Mouse (Mus musculus): ENCODE data around the gene Gm7137. TPM values are rescaled to one million over a fixed set of nuclear protein-coding genes. Genes with fewer than 3 reads are reported as not detected.
"Not testable (repeated sequence)": the region's sequence is repeated elsewhere in the genome, so short reads cannot be mapped to it uniquely, and the experiment has no call there.

Gene Gm7137
- polyA plus RNA-seq, 1 experiment = not detected

DNA sequence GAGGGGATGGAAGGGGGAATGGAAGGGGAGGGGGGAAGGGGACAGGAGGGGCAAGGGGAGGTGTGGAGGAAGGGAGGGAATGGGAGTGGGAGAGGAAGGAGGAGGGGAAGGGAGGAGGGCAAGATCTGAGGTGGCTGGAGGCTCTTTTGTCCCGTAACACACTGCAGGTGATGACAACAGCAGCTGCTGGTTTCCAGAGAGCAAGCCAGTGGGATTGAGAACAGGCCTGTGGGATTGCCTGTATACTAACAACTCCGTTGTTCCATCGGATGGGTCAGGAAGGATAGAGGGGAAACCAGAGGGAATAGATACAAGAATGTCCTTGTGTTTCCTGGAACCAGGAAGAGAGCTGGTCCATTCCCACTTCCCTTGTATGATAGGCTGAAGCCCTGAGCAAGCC lies 9.7 kb upstream of the Gm7137 start:
- peaks cover 42% of the 10 kb centered on the region for H3K4me1 ChIP-seq
- no peaks in the 10 kb centered on the region for H3K36me3 ChIP-seq (replicated peaks; ENCODE audit: low read length)
- TF ChIP-seq FLI1 (IDR thresholded peaks at IDR 0.05; ENCODE audit: low read length) (no peak), GATA1 (IDR thresholded peaks at IDR 0.05; ENCODE audit: borderline replicate concordance, low read length) (no peak)

DNA sequence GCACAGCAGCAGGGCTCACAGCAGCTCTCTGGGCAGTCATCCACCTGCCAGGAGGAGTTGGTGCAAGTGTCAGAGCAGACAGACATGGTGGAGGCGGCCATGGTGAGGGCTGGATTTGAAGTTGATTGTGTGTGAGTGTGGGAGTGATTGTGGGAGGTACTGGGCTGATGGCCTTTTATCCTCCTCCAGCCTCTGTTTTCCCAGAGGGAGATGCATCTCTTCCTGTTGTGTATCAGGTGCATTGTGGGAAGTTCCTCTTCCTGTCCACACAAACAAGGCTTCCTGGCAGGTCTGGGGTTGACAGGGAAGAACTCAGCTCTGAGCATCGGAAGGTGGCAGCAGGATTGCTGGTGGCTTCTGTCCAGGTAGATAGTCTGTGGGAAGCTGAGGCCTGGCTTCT lies 7.0 kb upstream of the Gm7137 start, which contains the start of gene Gm9639:
Gene Gm9639 (minus strand): TSS at position 101 of the 400 bp plus-strand sequence.
- Histone ChIP-seq H3K27me3 (replicated peaks) (peaks cover 33% of the 10 kb centered on the region), H3K36me3 (replicated peaks; ENCODE audit: low read length) (no peaks in the 10 kb centered on the region), H3K4me3 (replicated peaks) (no peak within 1 kb of the TSS), H3K9me3 (no peaks in the 10 kb centered on the region), H3K4me1 (peaks cover 34% of the 10 kb centered on the region)
- no peak for TF ChIP-seq FLI1 (IDR thresholded peaks at IDR 0.05; ENCODE audit: low read length)
- TF ChIP-seq GATA1 (IDR thresholded peaks at IDR 0.05; ENCODE audit: borderline replicate concordance, low read length) = no peak

More for the DNA sequence above, 9.7 kb upstream of the Gm7137 start:
- H3K4me3 ChIP-seq (replicated peaks) = no peak overlapping the region
- peaks cover 35% of the 10 kb centered on the region for H3K27me3 ChIP-seq (replicated peaks)
- H3K9me3 ChIP-seq = no peaks in the 10 kb centered on the region

DNA sequence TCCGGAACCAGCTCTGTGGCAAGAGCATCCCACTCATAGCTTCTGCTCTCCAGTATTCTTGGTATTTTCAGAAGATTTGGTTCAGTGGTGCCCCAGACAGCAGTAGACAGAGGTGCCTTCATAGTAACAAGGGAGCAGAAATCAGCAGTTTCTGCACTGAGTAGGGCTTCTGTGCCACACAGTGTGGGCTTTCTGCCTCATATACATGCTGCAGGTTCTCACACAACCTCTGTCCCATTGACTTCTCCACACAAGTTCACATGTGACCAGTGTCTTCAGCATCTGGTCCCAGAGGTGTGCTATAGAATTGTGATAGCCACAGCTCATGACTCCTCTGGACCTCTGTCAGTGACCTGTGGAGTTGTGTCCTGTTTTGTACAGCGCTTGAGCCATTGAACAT lies 621 bp upstream of the Gm7137 start:
- Histone ChIP-seq H3K4me1 (no peaks in the 10 kb centered on the region), H3K4me3 (replicated peaks) (no peak overlapping the region), H3K9me3 (no peaks in the 10 kb centered on the region), H3K36me3 (replicated peaks; ENCODE audit: low read length) (no peaks in the 10 kb centered on the region), H3K27me3 (replicated peaks) (peaks cover 9% of the 10 kb centered on the region)
- no peak for TF ChIP-seq GATA1 (IDR thresholded peaks at IDR 0.05; ENCODE audit: borderline replicate concordance, low read length)
- TF ChIP-seq FLI1 (IDR thresholded peaks at IDR 0.05; ENCODE audit: low read length) = no peak

DNA sequence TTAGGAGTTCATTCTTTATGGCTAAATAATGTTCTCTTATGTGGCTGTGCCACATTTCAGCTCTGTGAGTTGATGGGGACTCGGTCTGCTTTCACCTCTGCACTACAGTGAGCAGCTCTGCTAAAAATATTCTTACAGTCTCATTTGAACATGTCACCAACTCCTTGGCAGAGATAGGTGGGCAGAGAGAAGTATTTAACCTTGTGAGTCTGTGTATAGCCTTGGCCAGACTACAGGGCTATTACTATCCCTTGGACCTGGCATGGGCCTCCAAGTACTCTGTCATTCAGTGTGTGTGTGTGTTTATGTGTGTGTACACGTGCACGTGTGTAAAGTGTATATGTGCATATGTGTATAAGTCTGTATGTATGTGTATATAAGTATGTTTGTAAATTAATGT lies 4.6 kb downstream of the Gm7137 start:
- not testable (repeated sequence) for H3K36me3 ChIP-seq (replicated peaks; ENCODE audit: low read length); H3K27me3 ChIP-seq (replicated peaks)

DNA sequence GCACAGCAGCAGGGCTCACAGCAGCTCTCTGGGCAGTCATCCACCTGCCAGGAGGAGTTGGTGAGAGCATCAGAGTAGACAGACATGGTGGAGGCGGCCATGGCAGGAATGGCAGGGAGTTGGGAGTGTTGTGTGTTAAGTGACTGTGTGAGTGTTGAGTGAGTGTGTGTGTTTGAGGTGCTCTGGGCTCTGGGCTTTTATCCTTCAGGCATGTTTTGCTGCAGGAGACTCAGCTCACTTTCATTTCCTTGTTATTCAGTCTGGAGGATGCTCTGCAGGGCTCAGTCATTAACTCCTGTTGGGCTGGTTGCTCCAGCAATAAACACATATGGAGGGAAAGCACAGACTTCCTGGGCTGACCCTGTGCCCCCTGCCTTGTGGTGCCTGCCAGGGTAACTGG lies 5.6 kb downstream of the Gm7137 start, which contains the start of gene Gm3250:
Gene Gm3250 (minus strand): TSS at position 101 of the 400 bp plus-strand sequence.
- H3K9me3 ChIP-seq; H3K4me1 ChIP-seq; H3K36me3 ChIP-seq (replicated peaks; ENCODE audit: low read length); H3K4me3 ChIP-seq (replicated peaks); H3K27me3 ChIP-seq (replicated peaks): not testable (repeated sequence)

More for the DNA sequence above, 4.6 kb downstream of the Gm7137 start:
- not testable (repeated sequence) for H3K4me1 ChIP-seq; H3K9me3 ChIP-seq; H3K4me3 ChIP-seq (replicated peaks)

DNA sequence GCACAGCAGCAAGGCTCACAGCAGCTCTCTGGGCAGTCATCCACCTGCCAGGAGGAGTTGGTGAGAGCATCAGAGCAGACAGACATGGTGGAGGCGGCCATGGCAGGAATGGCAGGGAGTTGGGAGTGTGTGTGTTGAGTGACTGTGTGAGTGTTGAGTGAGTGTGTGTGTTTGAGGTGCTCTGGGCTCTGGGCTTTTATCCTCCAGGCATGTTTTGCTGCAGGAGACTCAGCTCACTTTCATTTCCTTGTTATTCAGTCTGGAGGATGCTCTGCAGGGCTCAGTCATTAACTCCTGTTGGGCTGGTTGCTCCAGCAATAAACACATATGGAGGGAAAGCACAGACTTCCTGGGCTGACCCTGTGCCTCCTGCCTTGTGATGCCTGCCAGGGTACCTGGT lies 11.2 kb downstream of the Gm7137 start, which contains the start of gene Gm7138:
Gene Gm7138 (minus strand): TSS at position 101 of the 400 bp plus-strand sequence.
- H3K9me3 ChIP-seq; H3K4me3 ChIP-seq (replicated peaks); H3K27me3 ChIP-seq (replicated peaks); H3K36me3 ChIP-seq (replicated peaks; ENCODE audit: low read length); H3K4me1 ChIP-seq: not testable (repeated sequence)

DNA sequence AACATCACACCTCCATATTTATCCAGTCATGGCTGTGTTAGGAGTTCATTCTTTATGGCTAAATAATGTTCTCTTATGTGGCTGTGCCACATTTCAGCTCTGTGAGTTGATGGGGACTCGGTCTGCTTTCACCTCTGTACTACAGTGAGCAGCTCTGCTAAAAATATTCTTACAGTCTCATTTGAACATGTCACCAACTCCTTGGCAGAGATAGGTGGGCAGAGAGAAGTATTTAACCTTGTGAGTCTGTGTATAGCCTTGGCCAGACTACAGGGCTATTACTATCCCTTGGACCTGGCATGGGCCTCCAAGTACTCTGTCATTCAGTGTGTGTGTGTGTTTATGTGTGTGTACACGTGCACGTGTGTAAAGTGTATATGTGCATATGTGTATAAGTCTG lies 15.9 kb downstream of the Gm7137 start:
- H3K36me3 ChIP-seq (replicated peaks; ENCODE audit: low read length); H3K27me3 ChIP-seq (replicated peaks); H3K9me3 ChIP-seq; H3K4me1 ChIP-seq; H3K4me3 ChIP-seq (replicated peaks): not testable (repeated sequence)

DNA sequence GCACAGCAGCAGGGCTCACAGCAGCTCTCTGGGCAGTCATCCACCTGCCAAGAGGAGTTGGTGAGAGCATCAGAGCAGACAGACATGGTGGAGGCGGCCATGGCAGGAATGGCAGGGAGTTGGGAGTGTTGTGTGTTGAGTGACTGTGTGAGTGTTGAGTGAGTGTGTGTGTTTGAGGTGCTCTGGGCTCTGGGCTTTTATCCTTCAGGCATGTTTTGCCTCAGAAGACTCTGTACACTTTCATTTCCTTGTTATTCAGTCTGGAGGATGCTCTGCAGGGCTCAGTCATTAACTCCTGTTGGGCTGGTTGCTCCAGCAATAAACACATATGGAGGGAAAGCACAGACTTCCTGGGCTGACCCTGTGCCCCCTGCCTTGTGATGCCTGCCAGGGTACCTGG lies 16.8 kb downstream of the Gm7137 start, which contains the start of gene Gm3238:
Gene Gm3238 (minus strand): TSS at position 101 of the 400 bp plus-strand sequence.
- H3K4me1 ChIP-seq; H3K4me3 ChIP-seq (replicated peaks); H3K27me3 ChIP-seq (replicated peaks); H3K36me3 ChIP-seq (replicated peaks; ENCODE audit: low read length); H3K9me3 ChIP-seq: not testable (repeated sequence)

DNA sequence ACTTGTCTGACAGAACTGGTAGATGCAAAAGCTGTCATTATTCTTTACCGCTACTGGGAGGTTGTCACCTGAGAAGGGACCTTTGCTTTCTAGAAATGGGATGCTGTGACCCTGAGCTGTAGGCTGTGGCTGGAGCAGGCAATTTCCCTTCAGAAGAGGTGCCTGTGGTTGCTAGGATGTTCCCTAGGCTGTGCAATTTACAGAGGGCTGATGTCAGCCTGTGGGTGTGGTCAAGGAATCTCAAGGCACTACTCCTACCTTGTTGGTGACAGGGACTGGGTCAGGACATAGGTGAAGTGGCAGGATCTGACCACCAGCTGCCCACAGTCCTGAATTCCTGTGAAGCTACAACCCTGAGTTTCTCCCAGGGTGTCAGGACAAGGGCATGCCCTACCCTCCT lies 18.3 kb downstream of the Gm7137 start:
- no peaks in the 10 kb centered on the region for H3K9me3 ChIP-seq
- no peak overlapping the region for H3K4me3 ChIP-seq (replicated peaks)
- TF ChIP-seq GATA1 (IDR thresholded peaks at IDR 0.05; ENCODE audit: borderline replicate concordance, low read length) = no peak
- TF ChIP-seq FLI1 (IDR thresholded peaks at IDR 0.05; ENCODE audit: low read length) = no peak
- H3K36me3 ChIP-seq (replicated peaks; ENCODE audit: low read length) = no peaks in the 10 kb centered on the region
- no peaks in the 10 kb centered on the region for H3K4me1 ChIP-seq
- H3K27me3 ChIP-seq (replicated peaks) = peaks cover 8% of the 10 kb centered on the region

DNA sequence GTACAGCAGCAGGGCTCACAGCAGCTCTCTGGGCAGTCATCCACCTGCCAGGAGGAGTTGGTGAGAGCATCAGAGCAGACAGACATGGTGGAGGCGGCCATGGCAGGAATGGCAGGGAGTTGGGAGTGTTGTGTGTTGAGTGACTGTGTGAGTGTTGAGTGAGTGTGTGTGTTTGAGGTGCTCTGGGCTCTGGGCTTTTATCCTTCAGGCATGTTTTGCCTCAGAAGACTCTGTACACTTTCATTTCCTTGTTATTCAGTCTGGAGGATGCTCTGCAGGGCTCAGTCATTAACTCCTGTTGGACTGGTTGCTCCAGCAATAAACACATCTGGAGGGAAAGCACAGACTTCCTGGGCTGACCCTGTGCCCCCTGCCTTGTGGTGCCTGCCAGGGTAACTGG lies 28.4 kb downstream of the Gm7137 start, which contains the start of gene Gm3233:
Gene Gm3233 (minus strand): TSS at position 101 of the 400 bp plus-strand sequence.
- not testable (repeated sequence) for H3K4me3 ChIP-seq (replicated peaks); H3K36me3 ChIP-seq (replicated peaks; ENCODE audit: low read length); H3K9me3 ChIP-seq; H3K4me1 ChIP-seq
- H3K27me3 ChIP-seq (replicated peaks) = peaks cover 11% of the 10 kb centered on the region

DNA sequence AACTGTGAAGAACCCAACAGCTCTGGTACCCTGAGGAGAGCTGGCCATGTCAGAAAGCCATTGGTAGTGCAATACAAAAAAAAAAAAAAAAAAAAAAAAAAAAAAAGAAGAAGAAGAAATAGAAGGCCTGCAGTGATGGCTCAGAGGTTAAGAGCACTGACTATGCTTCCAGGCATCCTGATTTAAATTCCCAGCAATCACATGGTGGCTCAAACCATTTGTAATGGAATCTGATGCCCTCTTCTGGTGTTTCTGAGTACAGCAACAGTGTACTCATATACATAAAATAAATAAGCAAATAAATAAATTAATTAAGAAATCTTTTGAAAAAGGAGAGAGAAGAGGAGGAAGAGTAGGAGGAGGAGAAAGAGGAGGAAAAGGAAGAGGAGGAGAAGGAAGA lies 34.6 kb downstream of the Gm7137 start:
- no peak for TF ChIP-seq GATA1 (IDR thresholded peaks at IDR 0.05; ENCODE audit: borderline replicate concordance, low read length)
- TF ChIP-seq FLI1 (IDR thresholded peaks at IDR 0.05; ENCODE audit: low read length) = no peak

DNA sequence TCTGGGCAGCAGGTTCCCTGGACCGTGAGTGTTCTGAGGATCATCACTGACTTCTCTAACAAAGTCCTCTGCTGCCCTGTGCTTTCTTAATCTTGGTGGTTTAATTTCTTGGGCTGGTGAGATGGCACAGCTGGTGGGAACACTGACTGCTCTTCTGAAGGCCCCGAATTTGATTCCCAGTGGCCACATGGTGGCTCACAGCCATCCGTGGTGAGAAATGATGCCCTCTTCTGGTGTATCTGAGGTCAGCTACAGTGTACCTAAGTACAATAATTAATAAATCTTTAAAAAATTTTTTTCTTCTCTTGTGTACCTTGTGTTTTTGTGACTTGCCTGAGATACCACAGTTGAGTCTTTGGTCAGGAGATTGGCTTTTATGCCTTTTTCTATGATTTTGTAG lies 35.7 kb downstream of the Gm7137 start:
- H3K4me1 ChIP-seq; H3K4me3 ChIP-seq (replicated peaks); H3K36me3 ChIP-seq (replicated peaks; ENCODE audit: low read length): not testable (repeated sequence)
- peaks cover 21% of the 10 kb centered on the region for H3K9me3 ChIP-seq
- peaks cover 25% of the 10 kb centered on the region for H3K27me3 ChIP-seq (replicated peaks)

More for the DNA sequence above, 34.6 kb downstream of the Gm7137 start:
- Histone ChIP-seq H3K4me3 (replicated peaks) (no peak overlapping the region), H3K4me1 (peaks cover 5% of the 10 kb centered on the region; the same call in 1 of the 2 replicates), H3K36me3 (replicated peaks; ENCODE audit: low read length) (no peaks in the 10 kb centered on the region), H3K9me3 (peaks cover 10% of the 10 kb centered on the region), H3K27me3 (replicated peaks) (peaks cover 24% of the 10 kb centered on the region)

DNA sequence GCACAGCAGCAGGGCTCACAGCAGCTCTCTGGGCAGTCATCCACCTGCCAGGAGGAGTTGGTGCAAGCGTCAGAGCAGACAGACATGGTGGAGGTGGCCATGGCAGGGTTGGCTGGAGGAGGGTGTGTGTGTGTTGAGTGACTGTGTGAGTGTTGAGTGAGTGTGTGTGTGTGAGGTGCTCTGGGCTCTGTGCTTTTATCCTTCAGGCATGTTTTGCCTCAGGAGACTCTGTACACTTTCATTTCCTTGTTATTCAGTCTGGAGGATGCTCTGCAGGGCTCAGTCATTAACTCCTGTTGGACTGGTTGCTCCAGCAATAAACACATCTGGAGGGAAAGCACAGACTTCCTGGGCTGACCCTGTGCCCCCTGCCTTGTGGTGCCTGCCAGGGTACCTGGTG lies 36.7 kb downstream of the Gm7137 start, which contains the start of gene Gm9736:
Gene Gm9736 (minus strand): TSS at position 101 of the 400 bp plus-strand sequence.
- Histone ChIP-seq H3K27me3 (replicated peaks) (peaks cover 23% of the 10 kb centered on the region), H3K4me3 (replicated peaks) (peak within 1 kb of the TSS; percentile 50), H3K9me3 (peaks cover 29% of the 10 kb centered on the region)
- H3K4me1 ChIP-seq; H3K36me3 ChIP-seq (replicated peaks; ENCODE audit: low read length): not testable (repeated sequence)

DNA sequence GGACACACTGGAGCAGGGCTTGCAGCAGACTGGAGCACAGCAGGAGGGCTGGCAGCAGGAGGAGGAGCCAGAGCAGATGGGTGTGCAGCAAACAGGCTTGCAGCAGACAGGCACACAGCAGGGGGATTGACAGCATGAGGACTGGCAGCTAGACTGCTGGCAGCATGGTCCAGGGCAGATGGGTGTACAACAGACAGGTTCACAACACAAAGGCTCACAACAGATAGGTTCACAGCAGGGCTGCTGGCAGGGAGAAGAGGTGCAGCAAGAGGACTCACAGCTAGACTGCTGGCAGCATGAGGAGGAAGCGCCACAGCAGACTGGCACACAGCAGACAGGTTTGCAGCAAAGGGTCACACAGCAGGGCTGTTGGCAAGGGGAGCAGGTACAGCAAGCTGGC lies 37.3 kb downstream of the Gm7137 start:
- Histone ChIP-seq H3K4me3 (replicated peaks) (peak overlapping the region; percentile 50), H3K27me3 (replicated peaks) (peaks cover 28% of the 10 kb centered on the region), H3K9me3 (peaks cover 34% of the 10 kb centered on the region)
- not testable (repeated sequence) for H3K4me1 ChIP-seq; H3K36me3 ChIP-seq (replicated peaks; ENCODE audit: low read length)

DNA sequence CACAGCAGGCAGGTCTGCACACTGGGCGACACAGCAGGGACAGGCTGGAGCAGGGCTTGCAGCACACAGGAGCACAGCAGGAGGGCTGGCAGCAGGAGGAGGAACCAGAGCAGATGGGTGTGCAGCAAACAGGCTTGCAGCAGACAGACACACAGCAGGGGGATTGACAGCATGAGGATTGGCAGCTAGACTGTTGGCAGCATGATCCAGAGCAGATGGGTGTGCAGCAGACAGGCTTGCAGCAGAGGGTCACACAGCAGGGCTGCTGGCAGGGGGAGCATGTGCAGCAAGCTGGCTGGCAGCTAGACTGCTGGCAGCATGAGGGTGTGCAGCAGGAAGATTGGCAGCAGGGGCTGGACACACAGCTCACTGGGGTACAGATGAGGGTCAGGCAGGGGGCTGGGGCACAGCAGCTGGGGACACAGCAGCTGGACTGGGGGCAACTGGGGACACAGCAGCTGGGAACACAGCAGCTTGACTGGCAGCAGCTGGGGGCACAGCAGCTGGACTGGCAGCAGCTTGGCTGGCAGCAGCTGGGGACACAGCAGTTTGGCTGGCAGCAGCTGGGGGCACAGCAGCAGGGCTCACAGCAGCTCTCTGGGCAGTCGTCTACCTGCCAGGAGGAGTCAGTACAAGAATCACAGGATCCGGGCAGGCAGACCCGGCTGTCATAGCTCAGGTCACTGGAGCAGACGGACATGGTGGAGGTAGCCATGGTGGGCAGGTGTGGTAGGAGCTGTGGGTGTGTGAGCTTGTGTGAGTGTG lies 45.9 kb downstream of the Gm7137 start, which contains the start of gene Gm18596:
Gene Gm18596 (minus strand): TSS at position 715 of the 765 bp plus-strand sequence.
- not testable (repeated sequence) for H3K4me3 ChIP-seq (replicated peaks); H3K36me3 ChIP-seq (replicated peaks; ENCODE audit: low read length); H3K4me1 ChIP-seq
- Histone ChIP-seq H3K27me3 (replicated peaks) (peaks cover 41% of the 10 kb centered on the region), H3K9me3 (peaks cover 11% of the 10 kb centered on the region)
